Mouse (Mus musculus) liver, embryonic 11.5 days (tissue): Measurements from ENCODE around the gene Myo9b. TPM values are rescaled to one million over a fixed set of nuclear protein-coding genes. Genes with fewer than 3 reads are reported as not detected.

Source experiments
- ATAC-seq: fragments of 200-750 bp; cut with Nextera tagmentation; replicated peaks from 2 replicates; pipeline ENCODE4 v1.8.0; 2017; ENCODE audit warnings: moderate number of reproducible peaks, mild to moderate bottlenecking, moderate TSS enrichment, moderate library complexity; ENCODE audit not compliant: low FRiP score
- DNase-seq: peaks from one replicate; pipeline ENCODE4 v3.0.0-alpha.2; 2017; ENCODE audit warnings: low spot score
- H3K27ac ChIP-seq: fragments of 300-500 bp; sonication (generic); 2 replicates; pipeline ENCODE4 v1.5.1; 2014; ENCODE audit warnings: mild to moderate bottlenecking, low read depth, low read length, control low read depth
- H3K27me3 ChIP-seq: fragments of 300-500 bp; sonication (generic); replicated peaks from 2 replicates; pipeline ENCODE4 v1.6.1; 2014; ENCODE audit warnings: low read length, mixed read lengths; ENCODE audit not compliant: control insufficient read depth, insufficient read depth
- H3K36me3 ChIP-seq: fragments of 300-500 bp; sonication (generic); 2 replicates; pipeline ENCODE4 v1.6.1; 2014; ENCODE audit warnings: mild to moderate bottlenecking, low read length, moderate library complexity, mixed read lengths; ENCODE audit not compliant: control insufficient read depth, insufficient read depth
- H3K4me1 ChIP-seq: fragments of 300-500 bp; sonication (generic); replicated peaks from 2 replicates; pipeline ENCODE4 v1.6.1; 2014; ENCODE audit warnings: low read length, mixed read lengths; ENCODE audit not compliant: control insufficient read depth, insufficient read depth
- H3K4me2 ChIP-seq: fragments of 300-500 bp; sonication (generic); 2 replicates; pipeline ENCODE4 v1.6.1; 2014; ENCODE audit warnings: mild to moderate bottlenecking, control low read depth, moderate library complexity
- H3K4me3 ChIP-seq: fragments of 300-500 bp; sonication (generic); 2 replicates; pipeline ENCODE4 v1.5.1; 2014; ENCODE audit warnings: low read depth, low read length, control low read depth
- H3K9ac ChIP-seq: fragments of 300-500 bp; sonication (generic); 2 replicates; pipeline ENCODE4 v1.6.1; 2014; ENCODE audit warnings: low read depth, low read length, control low read depth
- H3K9me3 ChIP-seq: fragments of 300-500 bp; sonication (generic); 2 replicates; pipeline ENCODE4 v1.6.1; 2016; ENCODE audit warnings: low read length, inconsistent platforms, mixed read lengths; ENCODE audit not compliant: control insufficient read depth
- WGBS: fragments of 180-500 bp; shearing (Covaris S2); extraction: QIAGEN DNeasy Blood & Tissue Kit; methylation state at CpG from one replicate; pipeline ENCODE4 v1.1.7; 2014; 5-methylcytosine and 5-hydroxymethylcytosine counted together
- polyA plus RNA-seq: library from polyadenylated mRNA; unstranded; fragments of >200 nt; fragmentation: Nextera tagmentation; extraction: Ambion mirVana; gene quantifications from 2 replicates; pipeline ENCODE4 v1.2.1, GENCODE M21; 2014

Gene Myo9b
- polyA plus RNA-seq, 1 experiment from 2014 or later: 19.0 TPM

GRCm38 (mm10) chr8:71407441-71407840 is 134.9 kb downstream of the Myo9b start:
- Histone ChIP-seq H3K9me3 (no peaks in the 10 kb centered on the region), H3K27ac (no peak overlapping the region), H3K4me2 (peak overlapping the region; percentile 74), H3K9ac (peak overlapping the region; percentile 94; the same call in 1 of the 2 replicates), H3K4me3 (peak overlapping the region; percentile 94; the same call in 1 of the 2 replicates), H3K27me3 (no peaks in the 10 kb centered on the region), H3K4me1 (peaks cover 8% of the 10 kb centered on the region), H3K36me3 (peaks cover 22% of the 10 kb centered on the region)
- no peak for DNase-seq
- 94% methylated on average over 14 of the region's 14 CpGs for WGBS
- no peak for ATAC-seq

GRCm38 (mm10) chr8:71408231-71408630 is 135.7 kb downstream of the Myo9b start:
- ATAC-seq: no peak

More at GRCm38 (mm10) chr8:71408231-71408630, 135.7 kb downstream of the Myo9b start:
- Histone ChIP-seq H3K9me3 (no peaks in the 10 kb centered on the region), H3K4me1 (peaks cover 8% of the 10 kb centered on the region), H3K4me3 (no peak overlapping the region), H3K36me3 (peaks cover 21% of the 10 kb centered on the region), H3K27me3 (no peaks in the 10 kb centered on the region), H3K9ac (no peak overlapping the region), H3K27ac (no peak overlapping the region), H3K4me2 (no peak overlapping the region)
- no peak for DNase-seq
- WGBS: 87% methylated on average over 4 of the region's 4 CpGs

Other genes starting within 250 kb of the Myo9b start
- gene Haus8, start 220 bp downstream of the Myo9b start, polyA plus RNA-seq: 73.3 and 77.0 TPM in 2 replicates
- 86.9 and 97.8 TPM in 2 replicates for gene Use1, start 94.1 kb downstream of the Myo9b start, polyA plus RNA-seq
- 5.8 and 6.9 TPM in 2 replicates for gene Ocel1, start 98.6 kb downstream of the Myo9b start, polyA plus RNA-seq
- gene Nr2f6, start 109.2 kb downstream of the Myo9b start, polyA plus RNA-seq: 43.7 and 44.6 TPM in 2 replicates
- 6.6 and 6.7 TPM in 2 replicates for gene Ushbp1, start 123.1 kb downstream of the Myo9b start, polyA plus RNA-seq
- gene Babam1, start 124.1 kb downstream of the Myo9b start, polyA plus RNA-seq: 102 and 111 TPM in 2 replicates
- gene Ankle1, start 133.3 kb downstream of the Myo9b start, polyA plus RNA-seq: 43.9 and 52.9 TPM in 2 replicates
- gene Abhd8, start 190.9 kb downstream of the Myo9b start, polyA plus RNA-seq: 20.6 and 21.4 TPM in 2 replicates
- 215 and 229 TPM in 2 replicates for gene Mrpl34, start 192.2 kb downstream of the Myo9b start, polyA plus RNA-seq
- gene Dda1, start 196.5 kb downstream of the Myo9b start, polyA plus RNA-seq: 94.1 and 98.2 TPM in 2 replicates
- 0.60 and 0.96 TPM in 2 replicates for gene Ano8, start 213.2 kb downstream of the Myo9b start, polyA plus RNA-seq
- gene Gtpbp3, start 215.4 kb downstream of the Myo9b start, polyA plus RNA-seq: 9.5 and 10.4 TPM in 2 replicates
- gene Plvap, start 239.0 kb downstream of the Myo9b start, polyA plus RNA-seq: 56.0 and 57.3 TPM in 2 replicates